Mouse (Mus musculus): Measurements from ENCODE around the gene Pigr. TPM values are rescaled to one million over a fixed set of nuclear protein-coding genes. Genes with fewer than 3 reads are reported as not detected.

Pigr gene
- polyA plus RNA-seq, 1 experiment from 2014 or later = not detected

Other genes starting within 250 kb of the Pigr start
- gene Zp3r, start 197.1 kb upstream of the Pigr start, polyA plus RNA-seq (2016; fragmentation: Nextera tagmentation; extraction: Ambion mirVana) = not detected in 2 replicates
- not detected in 2 replicates for gene C4bp, start 165.1 kb upstream of the Pigr start, polyA plus RNA-seq (2016; fragmentation: Nextera tagmentation; extraction: Ambion mirVana)
- not detected in 2 replicates for gene Gm29427, start 110.9 kb upstream of the Pigr start, polyA plus RNA-seq (2016; fragmentation: Nextera tagmentation; extraction: Ambion mirVana)
- 10.6 and 11.5 TPM in 2 replicates for gene Yod1, start 109.4 kb upstream of the Pigr start, polyA plus RNA-seq (2016; fragmentation: Nextera tagmentation; extraction: Ambion mirVana)
- 4.5 and 5.7 TPM in 2 replicates for gene Pfkfb2, start 97.4 kb upstream of the Pigr start, polyA plus RNA-seq (2016; fragmentation: Nextera tagmentation; extraction: Ambion mirVana)
- gene AA986860, start 94.7 kb upstream of the Pigr start, polyA plus RNA-seq (2016; fragmentation: Nextera tagmentation; extraction: Ambion mirVana) = 0.42 and 0.64 TPM in 2 replicates
- not detected in 2 replicates for gene Fcamr, start 25.8 kb upstream of the Pigr start, polyA plus RNA-seq (2016; fragmentation: Nextera tagmentation; extraction: Ambion mirVana)
- gene Fcmr, start 39.0 kb downstream of the Pigr start, polyA plus RNA-seq (2016; fragmentation: Nextera tagmentation; extraction: Ambion mirVana) = not detected in 2 replicates
- not detected in 2 replicates for gene Il24, start 60.8 kb downstream of the Pigr start, polyA plus RNA-seq (2016; fragmentation: Nextera tagmentation; extraction: Ambion mirVana)
- not detected in 2 replicates for gene Il20, start 84.8 kb downstream of the Pigr start, polyA plus RNA-seq (2016; fragmentation: Nextera tagmentation; extraction: Ambion mirVana)
- not detected in 2 replicates for gene Il19, start 113.4 kb downstream of the Pigr start, polyA plus RNA-seq (2016; fragmentation: Nextera tagmentation; extraction: Ambion mirVana)
- gene Il10, start 193.2 kb downstream of the Pigr start, polyA plus RNA-seq (2016; fragmentation: Nextera tagmentation; extraction: Ambion mirVana) = not detected in 2 replicates

Data from forebrain, embryonic 10.5 days (tissue).